Mouse (Mus musculus): Measurements from ENCODE around the gene Gm20532.

DNA sequence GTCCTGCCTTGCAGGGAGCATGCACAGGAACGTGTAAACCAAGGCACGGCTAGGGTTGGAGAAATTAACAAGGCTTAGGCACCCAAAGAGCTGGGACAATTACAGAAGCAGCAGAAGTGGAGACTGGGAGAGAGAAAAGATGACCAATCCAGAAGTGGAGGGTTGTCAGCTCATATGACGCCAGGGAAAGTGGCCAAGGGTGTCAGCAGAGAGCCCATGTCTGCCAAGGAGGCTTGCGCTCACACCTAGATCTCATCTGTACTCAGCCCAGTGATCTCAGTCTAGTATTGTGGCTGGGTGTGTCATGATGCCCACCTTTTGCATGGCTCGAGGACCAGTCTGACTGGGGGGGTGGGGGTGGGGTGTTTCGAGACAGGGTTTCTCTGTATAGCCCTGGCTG lies 726 bp upstream of the Gm20532 start:
- TF ChIP-seq TAL1 (IDR thresholded peaks at IDR 0.05; ENCODE audit: low read length) (no peak), GATA1 (IDR thresholded peaks at IDR 0.05; ENCODE audit: low read length) (no peak)
